Mouse (Mus musculus): ENCODE measurements around the gene Csnk1e. TPM values are rescaled to one million over a fixed set of nuclear protein-coding genes. Genes with fewer than 3 reads are reported as not detected.

The Csnk1e gene
- polyA plus RNA-seq, 1 experiment from 2014 or later: 193 TPM

DNA sequence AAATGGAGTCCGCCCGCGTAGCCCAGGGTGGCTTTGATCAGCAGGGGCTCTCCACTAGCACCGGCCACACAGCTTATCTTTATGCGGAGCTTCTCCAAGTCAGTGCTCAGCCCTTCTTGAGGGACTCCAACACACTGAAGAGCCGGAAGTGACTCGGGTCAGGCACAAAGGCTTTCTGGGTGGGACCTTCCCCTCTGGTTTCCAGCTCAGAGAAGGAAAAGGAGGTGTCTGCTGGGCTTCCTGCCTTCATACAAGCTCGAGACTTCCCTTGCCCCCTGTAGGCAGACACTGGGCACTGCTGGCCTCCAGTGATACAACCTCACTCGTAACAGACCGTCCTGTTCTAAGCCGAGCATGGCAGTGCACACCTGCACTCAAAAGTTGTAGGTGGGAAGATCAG is 58.6 kb downstream of the Csnk1e start:
- H3K4me3 ChIP-seq (ENCODE audit: low read depth, low read length): no peak overlapping the region
- 86% methylated on average over 11 of the region's 11 CpGs for WGBS
- no peak overlapping the region for H3K27ac ChIP-seq (ENCODE audit: low read length)
- H3K36me3 ChIP-seq (ENCODE audit: control insufficient read depth, insufficient read depth, low read length): no peaks in the 10 kb centered on the region
- H3K4me1 ChIP-seq (ENCODE audit: control insufficient read depth, insufficient read depth, low read length): peaks cover 25% of the 10 kb centered on the region
- ATAC-seq: no peak
- no peak overlapping the region for H3K4me2 ChIP-seq (ENCODE audit: low read length)
- H3K27me3 ChIP-seq (ENCODE audit: control insufficient read depth, insufficient read depth, low read depth, low read length): no peaks in the 10 kb centered on the region
- H3K9ac ChIP-seq (ENCODE audit: low read depth, low read length): no peak overlapping the region
- no peaks in the 10 kb centered on the region for H3K9me3 ChIP-seq (replicated peaks; ENCODE audit: control insufficient read depth, low read length, poor library complexity, severe bottlenecking)

DNA sequence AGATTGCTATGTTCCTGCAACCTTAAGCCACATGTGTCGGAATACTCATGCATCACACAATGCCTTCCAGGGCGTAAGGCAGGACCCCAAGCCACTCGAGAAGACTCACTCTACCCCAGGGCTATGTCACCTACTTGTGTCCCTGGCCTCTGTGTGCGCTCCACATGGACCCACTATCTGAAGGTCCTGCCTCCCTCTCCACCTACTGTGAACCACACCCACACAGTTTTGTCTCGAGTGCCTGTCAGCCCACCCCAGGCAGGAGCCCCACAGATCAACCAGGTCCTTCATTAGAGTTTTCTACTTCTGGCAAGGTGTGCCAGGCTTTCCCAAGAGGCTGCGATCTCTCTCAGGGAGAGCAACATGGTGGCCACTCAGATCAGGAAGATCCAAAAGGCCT is 60.1 kb downstream of the Csnk1e start:
- ATAC-seq: no peak
- H3K4me3 ChIP-seq (ENCODE audit: low read depth, low read length): no peak overlapping the region
- H3K9me3 ChIP-seq (replicated peaks; ENCODE audit: control insufficient read depth, low read length, poor library complexity, severe bottlenecking): no peaks in the 10 kb centered on the region
- no peak overlapping the region for H3K9ac ChIP-seq (ENCODE audit: low read depth, low read length)
- WGBS: 87% methylated on average over 6 of the region's 6 CpGs
- no peaks in the 10 kb centered on the region for H3K36me3 ChIP-seq (ENCODE audit: control insufficient read depth, insufficient read depth, low read length)
- H3K4me1 ChIP-seq (ENCODE audit: control insufficient read depth, insufficient read depth, low read length): peaks cover 13% of the 10 kb centered on the region
- no peaks in the 10 kb centered on the region for H3K27me3 ChIP-seq (ENCODE audit: control insufficient read depth, insufficient read depth, low read depth, low read length)
- H3K4me2 ChIP-seq (ENCODE audit: low read length): no peak overlapping the region
- H3K27ac ChIP-seq (ENCODE audit: low read length): no peak overlapping the region

DNA sequence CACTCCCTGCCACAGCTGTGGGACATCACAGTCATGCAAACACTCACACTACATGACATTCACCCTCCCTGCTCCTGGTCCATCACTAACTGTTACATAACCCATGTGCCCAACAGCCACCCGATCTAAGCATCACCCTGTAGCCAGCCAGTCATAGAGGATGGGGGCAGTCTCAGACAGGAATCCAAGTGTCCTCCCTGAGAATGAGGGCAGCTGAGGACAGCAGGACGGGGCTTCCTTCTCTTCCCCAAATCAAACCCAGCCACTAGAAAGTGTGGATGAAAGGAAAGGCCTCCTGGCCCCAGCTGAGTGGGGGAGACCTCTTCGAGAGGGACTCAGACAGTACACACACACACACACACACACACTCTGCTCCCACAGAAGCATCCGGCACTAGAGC is 60.5 kb downstream of the Csnk1e start:
- Histone ChIP-seq H3K4me3 (ENCODE audit: low read depth, low read length) (no peak overlapping the region), H3K9me3 (replicated peaks; ENCODE audit: control insufficient read depth, low read length, poor library complexity, severe bottlenecking) (no peaks in the 10 kb centered on the region), H3K4me2 (ENCODE audit: low read length) (no peak overlapping the region), H3K27me3 (ENCODE audit: control insufficient read depth, insufficient read depth, low read depth, low read length) (no peaks in the 10 kb centered on the region), H3K27ac (ENCODE audit: low read length) (no peak overlapping the region), H3K9ac (ENCODE audit: low read depth, low read length) (no peak overlapping the region), H3K36me3 (ENCODE audit: control insufficient read depth, insufficient read depth, low read length) (no peaks in the 10 kb centered on the region), H3K4me1 (ENCODE audit: control insufficient read depth, insufficient read depth, low read length) (peaks cover 11% of the 10 kb centered on the region)
- 81% methylated on average over 4 of the region's 4 CpGs for WGBS
- ATAC-seq: no peak

DNA sequence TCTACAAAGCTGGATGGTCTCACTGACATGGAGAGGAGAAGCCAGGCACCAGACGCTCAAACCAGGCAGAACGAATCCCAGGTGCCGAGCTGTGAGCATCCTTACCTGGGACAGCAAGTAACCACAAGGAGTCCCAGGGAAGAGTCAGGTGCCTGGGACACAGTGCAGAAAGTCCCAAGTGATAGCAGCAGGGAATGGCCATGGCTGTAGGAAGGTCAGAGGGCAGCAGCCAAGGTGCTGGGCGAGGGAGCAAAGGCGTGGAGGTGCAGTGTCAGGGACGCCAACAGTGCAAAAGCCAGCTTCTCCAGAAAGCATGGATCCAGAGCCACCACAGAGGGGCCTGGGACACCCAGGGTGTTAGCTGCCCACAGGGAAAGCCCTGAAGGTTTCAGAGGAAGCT is 62.3 kb downstream of the Csnk1e start:
- WGBS: 82% methylated on average over 6 of the region's 6 CpGs
- Histone ChIP-seq H3K4me3 (ENCODE audit: low read depth, low read length) (no peak overlapping the region), H3K4me2 (ENCODE audit: low read length) (no peak overlapping the region), H3K4me1 (ENCODE audit: control insufficient read depth, insufficient read depth, low read length) (peaks cover 7% of the 10 kb centered on the region; the same call in 1 of the 2 replicates), H3K9me3 (replicated peaks; ENCODE audit: control insufficient read depth, low read length, poor library complexity, severe bottlenecking) (no peaks in the 10 kb centered on the region), H3K9ac (ENCODE audit: low read depth, low read length) (no peak overlapping the region), H3K36me3 (ENCODE audit: control insufficient read depth, insufficient read depth, low read length) (no peaks in the 10 kb centered on the region), H3K27ac (ENCODE audit: low read length) (no peak overlapping the region), H3K27me3 (ENCODE audit: control insufficient read depth, insufficient read depth, low read depth, low read length) (no peaks in the 10 kb centered on the region)
- ATAC-seq: no peak

DNA sequence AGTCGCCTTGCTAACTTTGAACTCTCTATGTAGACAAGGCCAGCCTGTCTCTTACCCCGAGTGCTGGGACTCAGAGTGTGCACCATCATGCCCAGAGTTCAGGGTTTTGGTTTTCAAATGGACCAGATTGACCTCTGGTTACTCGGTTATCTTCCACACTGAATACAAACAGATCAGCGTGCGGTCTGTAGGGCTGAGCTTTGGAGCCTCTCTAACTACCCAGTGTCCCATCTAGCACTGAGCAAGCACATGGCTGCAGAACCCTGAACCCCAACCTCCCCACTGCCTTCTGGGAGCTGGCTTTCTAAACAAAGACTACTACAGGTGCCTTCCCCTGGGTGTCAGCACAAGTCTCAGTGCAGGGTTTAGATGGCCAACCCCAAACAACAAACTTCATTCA is 62.8 kb downstream of the Csnk1e start:
- no peaks in the 10 kb centered on the region for H3K9me3 ChIP-seq (replicated peaks; ENCODE audit: control insufficient read depth, low read length, poor library complexity, severe bottlenecking)
- H3K4me3 ChIP-seq (ENCODE audit: low read depth, low read length): no peak overlapping the region
- no peak overlapping the region for H3K9ac ChIP-seq (ENCODE audit: low read depth, low read length)
- no peaks in the 10 kb centered on the region for H3K36me3 ChIP-seq (ENCODE audit: control insufficient read depth, insufficient read depth, low read length)
- 83% methylated on average over 5 of the region's 5 CpGs for WGBS
- ATAC-seq: no peak
- H3K27me3 ChIP-seq (ENCODE audit: control insufficient read depth, insufficient read depth, low read depth, low read length): no peaks in the 10 kb centered on the region
- peaks cover 7% of the 10 kb centered on the region; the same call in 1 of the 2 replicates for H3K4me1 ChIP-seq (ENCODE audit: control insufficient read depth, insufficient read depth, low read length)
- H3K27ac ChIP-seq (ENCODE audit: low read length): no peak overlapping the region
- H3K4me2 ChIP-seq (ENCODE audit: low read length): no peak overlapping the region

DNA sequence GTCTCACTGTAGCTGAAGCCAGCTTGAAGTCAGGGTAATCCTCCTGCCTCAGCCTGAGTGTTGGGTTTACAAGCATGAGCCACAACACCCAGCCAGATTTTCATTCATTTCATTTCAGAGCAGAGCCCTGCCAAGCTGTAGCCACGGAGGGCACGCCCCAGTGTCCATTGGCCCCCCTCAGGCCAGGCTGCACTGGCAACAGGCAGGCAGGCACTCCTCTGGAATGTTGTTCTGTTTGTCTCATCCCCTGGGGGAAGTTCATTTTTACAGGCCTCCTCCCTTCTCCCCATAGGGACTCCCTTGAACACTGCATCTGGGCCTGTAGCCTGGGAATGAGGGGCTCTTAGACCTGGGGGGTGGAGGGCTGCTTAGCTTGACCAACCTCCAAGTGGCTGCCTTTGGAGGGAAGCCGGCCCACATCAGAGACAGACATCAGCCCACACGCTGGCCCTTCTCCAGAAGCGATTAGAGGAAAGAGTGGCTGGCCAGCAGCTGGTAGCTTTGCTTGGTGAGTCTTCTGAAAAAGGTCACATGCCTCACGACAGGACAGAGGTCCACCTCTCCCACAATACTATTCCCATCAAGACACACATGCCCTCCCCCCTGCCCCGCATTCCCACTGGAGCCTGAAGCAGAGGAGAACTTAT is 63.8 kb downstream of the Csnk1e start:
- Histone ChIP-seq H3K27ac (ENCODE audit: low read length) (no peak overlapping the region), H3K27me3 (ENCODE audit: control insufficient read depth, insufficient read depth, low read depth, low read length) (no peaks in the 10 kb centered on the region)
- ATAC-seq: 0 out of 2 replicates have a peak, but pooled peaks have one; percentile 38

GRCm38 (mm10) chr15:79390434-79390833 is 64.9 kb downstream of the Csnk1e start:
- peaks cover 7% of the 10 kb centered on the region; the same call in 1 of the 2 replicates for H3K4me1 ChIP-seq (ENCODE audit: control insufficient read depth, insufficient read depth, low read length)

More for the DNA sequence above, 63.8 kb downstream of the Csnk1e start:
- 37% methylated on average over 7 of the region's 7 CpGs for WGBS
- H3K9me3 ChIP-seq (replicated peaks; ENCODE audit: control insufficient read depth, low read length, poor library complexity, severe bottlenecking): no peaks in the 10 kb centered on the region
- no peak overlapping the region for H3K9ac ChIP-seq (ENCODE audit: low read depth, low read length)
- no peak overlapping the region for H3K4me3 ChIP-seq (ENCODE audit: low read depth, low read length)
- H3K4me1 ChIP-seq (ENCODE audit: control insufficient read depth, insufficient read depth, low read length): peaks cover 7% of the 10 kb centered on the region; the same call in 1 of the 2 replicates
- H3K4me2 ChIP-seq (ENCODE audit: low read length): no peak overlapping the region
- H3K36me3 ChIP-seq (ENCODE audit: control insufficient read depth, insufficient read depth, low read length): no peaks in the 10 kb centered on the region

GRCm38 (mm10) chr15:79388171-79388570 is 67.2 kb downstream of the Csnk1e start:
- H3K9ac ChIP-seq (ENCODE audit: low read depth, low read length): no peak overlapping the region
- no peak overlapping the region for H3K27ac ChIP-seq (ENCODE audit: low read length)
- H3K4me1 ChIP-seq (ENCODE audit: control insufficient read depth, insufficient read depth, low read length): peaks cover 7% of the 10 kb centered on the region; the same call in 1 of the 2 replicates
- no peak overlapping the region for H3K4me3 ChIP-seq (ENCODE audit: low read depth, low read length)
- no peaks in the 10 kb centered on the region for H3K9me3 ChIP-seq (replicated peaks; ENCODE audit: control insufficient read depth, low read length, poor library complexity, severe bottlenecking)
- H3K36me3 ChIP-seq (ENCODE audit: control insufficient read depth, insufficient read depth, low read length): no peaks in the 10 kb centered on the region
- no peak for ATAC-seq
- no peaks in the 10 kb centered on the region for H3K27me3 ChIP-seq (ENCODE audit: control insufficient read depth, insufficient read depth, low read depth, low read length)
- no peak overlapping the region for H3K4me2 ChIP-seq (ENCODE audit: low read length)
- 87% methylated on average over 6 of the region's 6 CpGs for WGBS

More at GRCm38 (mm10) chr15:79390434-79390833, 64.9 kb downstream of the Csnk1e start:
- H3K36me3 ChIP-seq (ENCODE audit: control insufficient read depth, insufficient read depth, low read length): no peaks in the 10 kb centered on the region
- no peaks in the 10 kb centered on the region for H3K9me3 ChIP-seq (replicated peaks; ENCODE audit: control insufficient read depth, low read length, poor library complexity, severe bottlenecking)
- WGBS: 89% methylated on average over 6 of the region's 6 CpGs
- H3K4me3 ChIP-seq (ENCODE audit: low read depth, low read length): no peak overlapping the region
- no peak overlapping the region for H3K9ac ChIP-seq (ENCODE audit: low read depth, low read length)
- no peak overlapping the region for H3K27ac ChIP-seq (ENCODE audit: low read length)
- H3K4me2 ChIP-seq (ENCODE audit: low read length): no peak overlapping the region
- H3K27me3 ChIP-seq (ENCODE audit: control insufficient read depth, insufficient read depth, low read depth, low read length): no peaks in the 10 kb centered on the region
- ATAC-seq: no peak; the same call in 1 of the 2 replicates

GRCm38 (mm10) chr15:79387611-79388010 is 67.8 kb downstream of the Csnk1e start:
- no peak for ATAC-seq

More at GRCm38 (mm10) chr15:79387611-79388010, 67.8 kb downstream of the Csnk1e start:
- H3K36me3 ChIP-seq (ENCODE audit: control insufficient read depth, insufficient read depth, low read length): no peaks in the 10 kb centered on the region
- H3K27ac ChIP-seq (ENCODE audit: low read length): no peak overlapping the region
- no peak overlapping the region for H3K9ac ChIP-seq (ENCODE audit: low read depth, low read length)
- 90% methylated on average over 7 of the region's 7 CpGs for whole genome bisulfite sequencing
- no peaks in the 10 kb centered on the region for H3K27me3 ChIP-seq (ENCODE audit: control insufficient read depth, insufficient read depth, low read depth, low read length)
- no peaks in the 10 kb centered on the region for H3K9me3 ChIP-seq (replicated peaks; ENCODE audit: control insufficient read depth, low read length, poor library complexity, severe bottlenecking)
- H3K4me2 ChIP-seq (ENCODE audit: low read length): no peak overlapping the region
- H3K4me1 ChIP-seq (ENCODE audit: control insufficient read depth, insufficient read depth, low read length): peaks cover 7% of the 10 kb centered on the region; the same call in 1 of the 2 replicates
- no peak overlapping the region for H3K4me3 ChIP-seq (ENCODE audit: low read depth, low read length)
